In genomic region chr4:136202509-136202908, GRCm38 (mm10) we compare ENCODE assay signal across 9 mouse cellular contexts. TPM values are rescaled to one million over a fixed set of nuclear protein-coding genes. Genes with fewer than 3 reads are reported as not detected.
A peak's percentile ranks its signal among the peaks of the same experiment; 100 is the strongest.
DNase-seq lines count a peak whose midpoint lies in the region; ATAC-seq and TF ChIP-seq lines count a peak whose summit lies in the region.
"Had no signal": no experiment of that assay in that cellular context is flagged by ENCODE, and none has a peak within 500 bp of the region (broad histone marks: within the 10 kb centered on the region; RNA-seq: fewer than 3 reads in every experiment).

No protein-coding gene starts in this region.

- H3K27me3 ChIP-seq in intestine, embryonic 14.5 days (replicated peaks; ENCODE audit: control insufficient read depth, insufficient read depth, low read length): no peaks in the 10 kb centered on the region
- H3K27me3 ChIP-seq in intestine, embryonic 15.5 days (replicated peaks): no peaks in the 10 kb centered on the region
- H3K27me3 ChIP-seq in CH12.LX (replicated peaks): peaks cover 41% of the 10 kb centered on the region
- H3K27me3 ChIP-seq in limb, embryonic 10.5 days (ENCODE audit: low read depth, poor library complexity, severe bottlenecking): peaks cover 35% of the 10 kb centered on the region
- H3K27me3 ChIP-seq: neural tube, embryonic 12.5 days had no signal

- in situ Hi-C loops in CH12.LX (cut with MboI; ENCODE audit: low pct_ligation_motif_present, low pct_unique_long_range_greater_than_20kb, low sequenced_read_pairs): loop anchor here (5.0 kb wide), 1 partner anchor 40 kb away; no protein-coding TSS in a partner anchor

- no peak for TF ChIP-seq EP300 in CH12.LX (IDR thresholded peaks at IDR 0.05; ENCODE audit: low read length)

- H3K27ac ChIP-seq in intestine, embryonic 14.5 days (ENCODE audit: low read depth): no peak overlapping the region
- H3K27ac ChIP-seq in intestine, embryonic 15.5 days: no peak overlapping the region
- H3K27ac ChIP-seq in CH12.LX (ENCODE audit: insufficient read depth, low read depth): no peak overlapping the region
- no peak overlapping the region for H3K27ac ChIP-seq in limb, embryonic 10.5 days
- H3K27ac ChIP-seq: neural tube, embryonic 12.5 days had no signal

- no peaks in the 10 kb centered on the region for H3K36me3 ChIP-seq in intestine, embryonic 14.5 days (ENCODE audit: control insufficient read depth, insufficient read depth, low read length)
- H3K36me3 ChIP-seq in intestine, embryonic 15.5 days: no peaks in the 10 kb centered on the region
- H3K36me3 ChIP-seq in CH12.LX (replicated peaks in 1 of 2; ENCODE audit: control insufficient read depth in 1 of 2, insufficient read depth in 1 of 2, low read length in 1 of 2): no peaks in the 10 kb centered on the region
- no peaks in the 10 kb centered on the region for H3K36me3 ChIP-seq in limb, embryonic 10.5 days
- H3K36me3 ChIP-seq: neural tube, embryonic 12.5 days had no signal

- no peaks in the 10 kb centered on the region for H3K79me2 ChIP-seq in CH12.LX (replicated peaks; ENCODE audit: control insufficient read depth, extremely low read depth, insufficient read depth, poor library complexity, severe bottlenecking)

- no peak overlapping the region for H3K9ac ChIP-seq in intestine, embryonic 14.5 days (ENCODE audit: low read length)
- H3K9ac ChIP-seq in intestine, embryonic 15.5 days: no peak overlapping the region
- H3K9ac ChIP-seq in CH12.LX (ENCODE audit: insufficient read depth, low read depth): no peak overlapping the region
- H3K9ac ChIP-seq: neural tube, embryonic 12.5 days had no signal

- H3K4me3 ChIP-seq in intestine, embryonic 14.5 days (ENCODE audit: low read depth, low read length): no peak overlapping the region
- no peak overlapping the region for H3K4me3 ChIP-seq in intestine, embryonic 15.5 days (replicated peaks)
- no peak overlapping the region for H3K4me3 ChIP-seq in CH12.LX (replicated peaks in 1 of 3; ENCODE audit: low read depth in 2 of 3, low read length in 2 of 3, poor library complexity in 1 of 3)
- H3K4me3 ChIP-seq in limb, embryonic 10.5 days: no peak overlapping the region
- H3K4me3 ChIP-seq: neural tube, embryonic 12.5 days had no signal

- dilution Hi-C loops in CH12.LX (cut with MboI; ENCODE audit: extremely low pct_ligation_motif_present, extremely low pct_unique_long_range_greater_than_20kb, low sequenced_read_pairs): no loop called here

- no peaks in the 10 kb centered on the region for H3K9me3 ChIP-seq in intestine, embryonic 14.5 days (ENCODE audit: control insufficient read depth, low read length)
- H3K9me3 ChIP-seq in intestine, embryonic 15.5 days: no peaks in the 10 kb centered on the region
- no peaks in the 10 kb centered on the region for H3K9me3 ChIP-seq in CH12.LX (replicated peaks; ENCODE audit: low read length)
- H3K9me3 ChIP-seq in limb, embryonic 10.5 days (replicated peaks): no peaks in the 10 kb centered on the region
- H3K9me3 ChIP-seq: neural tube, embryonic 12.5 days had no signal

- WGBS in intestine, embryonic 14.5 days: 4% methylated on average over 9 of the region's 9 CpGs
- WGBS in intestine, embryonic 15.5 days: 8% methylated on average over 9 of the region's 9 CpGs
- WGBS in limb, embryonic 10.5 days: 10% methylated on average over 9 of the region's 9 CpGs

- no peak overlapping the region for H3K4me2 ChIP-seq in intestine, embryonic 14.5 days (ENCODE audit: low read length)
- no peak overlapping the region for H3K4me2 ChIP-seq in intestine, embryonic 15.5 days (replicated peaks)
- H3K4me2 ChIP-seq in CH12.LX (ENCODE audit: insufficient read depth, low read depth, poor library complexity, severe bottlenecking): no peak overlapping the region
- H3K4me2 ChIP-seq: neural tube, embryonic 12.5 days had no signal

- intact Hi-C loops in gastrocnemius, postnatal 14 days (cut with DNase I; ENCODE audit: low total_unique reads): loop anchor here (2.0 kb wide), 1 partner anchor 38 kb away; no protein-coding TSS in a partner anchor

- TF ChIP-seq RAD21 in CH12.LX (IDR thresholded peaks at IDR 0.05; ENCODE audit: low read depth, low read length): peak; percentile 87

- no peak for TF ChIP-seq POLR2A in CH12.LX (IDR thresholded peaks at IDR 0.05; ENCODE audit: low read depth, low read length)

- DNase-seq in intestine, embryonic 14.5 days (ENCODE audit: low spot score): peak; percentile 91
- peak; percentile 61 for DNase-seq in CH12.LX (ENCODE audit: extremely low read depth)
- DNase-seq in adrenal gland, adult 2 months: peak; percentile 48
- DNase-seq in gastrocnemius, postnatal 14 days: peak; percentile 83
- peak; percentile 90 for DNase-seq in limb, embryonic 10.5 days (ENCODE audit: low spot score)
- peak; percentile 92 for DNase-seq in retina, embryonic 14.5 days (ENCODE audit: low spot score)

- peaks cover 8% of the 10 kb centered on the region; the same call in 1 of the 2 replicates for H3K4me1 ChIP-seq in intestine, embryonic 14.5 days (replicated peaks; ENCODE audit: control insufficient read depth, insufficient read depth, low read length)
- peaks cover 11% of the 10 kb centered on the region for H3K4me1 ChIP-seq in intestine, embryonic 15.5 days (replicated peaks)
- H3K4me1 ChIP-seq in CH12.LX (ENCODE audit: control insufficient read depth in 1 of 2, insufficient read depth in 2 of 2): peaks cover 0 to 8% of the 10 kb centered on the region in 2 experiments; a peak in 2 of 4 replicates
- H3K4me1 ChIP-seq in limb, embryonic 10.5 days: peaks cover 29% of the 10 kb centered on the region

- ATAC-seq in intestine, embryonic 14.5 days (replicated peaks; ENCODE audit: low FRiP score, low TSS enrichment, low read depth): no peak; the same call in 1 of the 2 replicates
- no peak for ATAC-seq in intestine, embryonic 15.5 days
- ATAC-seq in megakaryocyte, adult 5-6 weeks (ENCODE audit: poor library complexity, severe bottlenecking): no peak

- TF ChIP-seq CTCF in CH12.LX (conservative IDR thresholded peaks at IDR 0.05 in 1 of 2, IDR thresholded peaks at IDR 0.05 in 1 of 2; ENCODE audit: low read depth in 2 of 2, low read length in 2 of 2): peak; percentile 74 to 90

TF ChIP-seq in CH12.LX, 34 proteins besides CTCF, POLR2A, EP300 and RAD21 (continues in another document):
- TF ChIP-seq ELF1 (IDR thresholded peaks at IDR 0.05; ENCODE audit: low read depth, low read length): no peak
- no peak; the same call in 1 of the 2 replicates for TF ChIP-seq MAZ (IDR thresholded peaks at IDR 0.05; ENCODE audit: low read depth, low read length)
- no peak for TF ChIP-seq ZMIZ1 (IDR thresholded peaks at IDR 0.05; ENCODE audit: low read depth, low read length)
- no peak for TF ChIP-seq MEF2A (IDR thresholded peaks at IDR 0.05; ENCODE audit: borderline replicate concordance, low read depth, low read length)

RNA-seq across cellular contexts. Expression of gene Asap3, which starts 3.7 kb away (rescaled TPM):
- 4.6 and 4.9 TPM in 2 replicates for polyA plus RNA-seq in intestine, embryonic 14.5 days (2014; fragmentation: Nextera tagmentation; extraction: Ambion mirVana)
- 4.6 and 5.4 TPM in 2 replicates for polyA plus RNA-seq in intestine, embryonic 15.5 days (2015; fragmentation: Nextera tagmentation; extraction: Ambion mirVana)
- total RNA-seq in CH12.LX (2012; rRNA removed): 0.08 TPM in 2 replicates
- not detected in 2 replicates for total RNA-seq in CH12.LX (2014; rRNA removed)
- 0.07 TPM in 1 of 2 replicates, not detected in the other for polyA plus RNA-seq in CH12.LX (2012; ENCODE audit: insufficient read length, low read depth)
- total RNA-seq in adrenal gland, adult 2 months (2021): 1 to 10 TPM; 1.4 to 3.6 TPM
- 3.2 and 4.2 TPM in 2 replicates for polyA plus RNA-seq in adrenal gland, adult 2 months (2012; rRNA removed)
- total RNA-seq in gastrocnemius, postnatal 14 days (2021): 1 to 10 TPM; 4.0 to 5.9 TPM
- 2.3 and 3.7 TPM in 2 replicates for polyA plus RNA-seq in limb, embryonic 10.5 days (2016; fragmentation: Nextera tagmentation; extraction: Ambion mirVana)
- total RNA-seq in megakaryocyte, adult 5-6 weeks (2015): not detected in 2 replicates
- 0.04 TPM in 1 of 2 replicates, not detected in the other for total RNA-seq in megakaryocyte, adult 5-6 weeks (2017)

RNA-seq across cellular contexts. Expression of gene E2f2, which starts 30.3 kb away (rescaled TPM):
- 4.1 and 5.0 TPM in 2 replicates for polyA plus RNA-seq in intestine, embryonic 14.5 days (2014; fragmentation: Nextera tagmentation; extraction: Ambion mirVana)
- 8.1 and 9.8 TPM in 2 replicates for polyA plus RNA-seq in intestine, embryonic 15.5 days (2015; fragmentation: Nextera tagmentation; extraction: Ambion mirVana)
- total RNA-seq in CH12.LX (2012; rRNA removed): 7.2 and 7.6 TPM in 2 replicates
- 4.4 and 4.9 TPM in 2 replicates for total RNA-seq in CH12.LX (2014; rRNA removed)
- polyA plus RNA-seq in CH12.LX (2012; ENCODE audit: insufficient read length, low read depth): 3.9 and 6.1 TPM in 2 replicates
- total RNA-seq in adrenal gland, adult 2 months (2021): 1 to 10 TPM; 1.8 to 5.1 TPM
- polyA plus RNA-seq in adrenal gland, adult 2 months (2012; rRNA removed): 2.9 and 3.0 TPM in 2 replicates
- 1 to 10 TPM; 4.0 to 6.5 TPM for total RNA-seq in gastrocnemius, postnatal 14 days (2021)
- polyA plus RNA-seq in limb, embryonic 10.5 days (2016; fragmentation: Nextera tagmentation; extraction: Ambion mirVana): 6.4 and 7.3 TPM in 2 replicates
- 78.1 and 107 TPM in 2 replicates for total RNA-seq in megakaryocyte, adult 5-6 weeks (2015)
- 59.4 and 63.6 TPM in 2 replicates for total RNA-seq in megakaryocyte, adult 5-6 weeks (2017)

RNA-seq across cellular contexts. Expression of gene Tcea3, which starts 45.0 kb away (rescaled TPM):
- 18.7 and 19.1 TPM in 2 replicates for polyA plus RNA-seq in intestine, embryonic 14.5 days (2014; fragmentation: Nextera tagmentation; extraction: Ambion mirVana)
- polyA plus RNA-seq in intestine, embryonic 15.5 days (2015; fragmentation: Nextera tagmentation; extraction: Ambion mirVana): 18.3 and 19.0 TPM in 2 replicates
- total RNA-seq in CH12.LX (2012; rRNA removed): not detected in 2 replicates
- not detected in 2 replicates for total RNA-seq in CH12.LX (2014; rRNA removed)
- polyA plus RNA-seq in CH12.LX (2012; ENCODE audit: insufficient read length, low read depth): not detected in 2 replicates
- 1 to 10 TPM; 1.7 to 2.7 TPM for total RNA-seq in adrenal gland, adult 2 months (2021)
- polyA plus RNA-seq in adrenal gland, adult 2 months (2012; rRNA removed): 0.13 and 0.54 TPM in 2 replicates
- 100 to 1,000 TPM; 212 to 226 TPM for total RNA-seq in gastrocnemius, postnatal 14 days (2021)
- polyA plus RNA-seq in limb, embryonic 10.5 days (2016; fragmentation: Nextera tagmentation; extraction: Ambion mirVana): 1.5 and 1.8 TPM in 2 replicates
- total RNA-seq in megakaryocyte, adult 5-6 weeks (2015): 5.6 and 6.0 TPM in 2 replicates
- 3.5 and 7.2 TPM in 2 replicates for total RNA-seq in megakaryocyte, adult 5-6 weeks (2017)

RNA-seq across cellular contexts. Expression of gene Id3, which starts 59.2 kb away (rescaled TPM):
- polyA plus RNA-seq in intestine, embryonic 14.5 days (2014; fragmentation: Nextera tagmentation; extraction: Ambion mirVana): 325 and 351 TPM in 2 replicates
- 269 and 285 TPM in 2 replicates for polyA plus RNA-seq in intestine, embryonic 15.5 days (2015; fragmentation: Nextera tagmentation; extraction: Ambion mirVana)
- total RNA-seq in CH12.LX (2012; rRNA removed) (41.1 and 85.5 TPM in 2 replicates), CH12.LX (2014; rRNA removed) (96.0 and 116 TPM in 2 replicates)
- 17.6 and 18.3 TPM in 2 replicates for polyA plus RNA-seq in CH12.LX (2012; ENCODE audit: insufficient read length, low read depth)
- 10 to 100 TPM; 31.5 to 70.5 TPM for total RNA-seq in adrenal gland, adult 2 months (2021)
- polyA plus RNA-seq in adrenal gland, adult 2 months (2012; rRNA removed): 235 and 298 TPM in 2 replicates
- total RNA-seq in gastrocnemius, postnatal 14 days (2021): 10 to 100 TPM; 28.4 to 28.7 TPM
- polyA plus RNA-seq in limb, embryonic 10.5 days (2016; fragmentation: Nextera tagmentation; extraction: Ambion mirVana): 375 and 475 TPM in 2 replicates
- total RNA-seq in megakaryocyte, adult 5-6 weeks (2015): 1.9 and 2.0 TPM in 2 replicates
- total RNA-seq in megakaryocyte, adult 5-6 weeks (2017): 0.77 and 1.8 TPM in 2 replicates
